Mouse (Mus musculus) hindbrain, postnatal 0 days (tissue): ENCODE measurements around the gene Myom3. TPM values are rescaled to one million over a fixed set of nuclear protein-coding genes. Genes with fewer than 3 reads are reported as not detected.
"Not testable (repeated sequence)": the region's sequence is repeated elsewhere in the genome, so short reads cannot be mapped to it uniquely, and the experiment has no call there.

Experiments used
- ATAC-seq: fragments of 200-750 bp; cut with Nextera tagmentation; 2 replicates; pipeline ENCODE4 v1.8.0; 2017; ENCODE audit warnings: mild to moderate bottlenecking, moderate TSS enrichment, moderate library complexity
- DNase-seq: peaks from one replicate; pipeline ENCODE4 v3.0.0-alpha.2; 2015; ENCODE audit warnings: low spot score
- H3K27ac ChIP-seq: fragments of 300-500 bp; sonication (generic); 2 replicates; pipeline ENCODE4 v1.5.1; 2014; ENCODE audit warnings: mild to moderate bottlenecking
- H3K27me3 ChIP-seq: fragments of 300-500 bp; sonication (generic); 2 replicates; pipeline ENCODE4 v1.6.1; 2014; ENCODE audit warnings: low read length, mixed read lengths; ENCODE audit not compliant: insufficient read depth
- H3K36me3 ChIP-seq: fragments of 300-500 bp; sonication (generic); 2 replicates; pipeline ENCODE4 v1.6.1; 2014; ENCODE audit warnings: low read length, mixed read lengths; ENCODE audit not compliant: insufficient read depth
- H3K4me1 ChIP-seq: fragments of 300-500 bp; sonication (generic); 2 replicates; pipeline ENCODE4 v1.6.1; 2014; ENCODE audit warnings: antibody characterized with exemption, low read length, mixed read lengths; ENCODE audit not compliant: insufficient read depth
- H3K4me2 ChIP-seq: fragments of 300-500 bp; sonication (generic); 2 replicates; pipeline ENCODE4 v1.6.1; 2014; ENCODE audit warnings: low read depth, mild to moderate bottlenecking, low read length, moderate library complexity, mixed read lengths
- H3K4me3 ChIP-seq: fragments of 300-500 bp; sonication (generic); 2 replicates; pipeline ENCODE4 v1.5.1; 2014; ENCODE audit warnings: low read length
- H3K9ac ChIP-seq: fragments of 300-500 bp; sonication (generic); replicated peaks from 2 replicates; pipeline ENCODE4 v1.6.1; 2014; ENCODE audit warnings: mild to moderate bottlenecking, low read length, moderate library complexity, mixed read lengths
- H3K9me3 ChIP-seq: fragments of 300-500 bp; sonication (generic); 2 replicates; pipeline ENCODE4 v1.6.1; 2016; ENCODE audit warnings: low read length, mixed read lengths
- CTCF ChIP-seq: IDR thresholded peaks from 2 replicates; pipeline ENCODE4 v1.5.1; 2016; ENCODE audit warnings: antibody characterized with exemption, control low read depth, low read depth
- WGBS: fragments of 180-500 bp; shearing (Covaris S2); extraction: QIAGEN DNeasy Blood & Tissue Kit; methylation state at CpG from one replicate; pipeline ENCODE4 v1.1.7; 2014; 5-methylcytosine and 5-hydroxymethylcytosine counted together
- polyA plus RNA-seq: library from polyadenylated mRNA; unstranded; fragments of >200 nt; fragmentation: Nextera tagmentation; extraction: Ambion mirVana; gene quantifications from 2 replicates; pipeline ENCODE4 v1.2.1, GENCODE M21; 2015
- total RNA-seq: library from RNA; depleted of rRNA; stranded (reverse); fragments of >200 nt; gene quantifications from 2 replicates; pipeline ENCODE4 v1.2.3, GENCODE M21; 2014; rRNA removed

Gene Myom3
- 0.58 and 2.0 TPM in 2 replicates for total RNA-seq
- 1.4 and 1.6 TPM in 2 replicates for polyA plus RNA-seq

GRCm38 (mm10) chr4:135759356-135759976, at the start of gene Myom3:
TSS of gene Myom3 (plus strand) at chr4:135759715.
- DNase-seq, result no peak
- Histone ChIP-seq H3K27me3 (no peaks in the 10 kb centered on the region), H3K4me3 (no peak within 1 kb of the TSS), H3K9ac (no peak within 1 kb of the TSS), H3K4me1 (no peaks in the 10 kb centered on the region), H3K9me3 (0 out of 2 replicates have a peak, but pooled peaks cover 2% of the 10 kb centered on the region), H3K36me3 (no peaks in the 10 kb centered on the region), H3K4me2 (no peak within 1 kb of the TSS), H3K27ac (no peak within 1 kb of the TSS)
- WGBS, result 54% methylated on average over 10 of the region's 10 CpGs
- no peak for ATAC-seq
- no peak for TF ChIP-seq CTCF

- no peaks in the 10 kb centered on the region for H3K4me1 ChIP-seq
- no peak overlapping the region for H3K27ac ChIP-seq
- H3K36me3 ChIP-seq, result no peaks in the 10 kb centered on the region
- H3K9me3 ChIP-seq, result no peaks in the 10 kb centered on the region
- no peak overlapping the region for H3K9ac ChIP-seq
- no peak overlapping the region for H3K4me3 ChIP-seq
- no peak for DNase-seq
- TF ChIP-seq CTCF, result no peak
- ATAC-seq, result no peak
- WGBS, result 90% methylated on average over 3 of the region's 3 CpGs
- H3K27me3 ChIP-seq, result no peaks in the 10 kb centered on the region
- no peak overlapping the region for H3K4me2 ChIP-seq
Observed at GRCm38 (mm10) chr4:135710392-135710791, 49.1 kb upstream of the Myom3 start.

DNA sequence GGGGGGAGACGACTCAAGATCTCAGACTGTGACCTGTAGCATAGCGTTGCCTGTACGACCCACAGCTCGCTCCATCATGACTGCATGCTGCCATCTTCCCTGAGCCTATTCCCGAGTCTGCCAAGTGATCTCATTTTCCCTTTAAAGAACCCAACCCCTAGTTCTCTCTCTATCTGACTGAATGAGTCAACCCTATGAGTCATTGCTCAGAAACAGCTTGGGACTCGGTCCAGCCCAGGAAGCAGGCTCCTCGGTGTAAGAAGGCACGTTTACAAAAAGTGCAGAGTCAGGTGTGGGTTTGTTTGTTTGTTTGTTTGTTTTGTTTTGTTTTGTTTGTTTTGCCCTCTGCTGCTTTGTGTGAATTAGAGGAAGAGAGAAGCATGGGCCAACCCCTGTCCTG, 44.7 kb upstream of the Myom3 start:
- ATAC-seq (no peak), DNase-seq (no peak)
- no peak overlapping the region for H3K4me2 ChIP-seq
- no peak overlapping the region for H3K27ac ChIP-seq
- WGBS, result 86% methylated on average over 8 of the region's 8 CpGs
- H3K4me3 ChIP-seq, result no peak overlapping the region
- no peak overlapping the region for H3K9ac ChIP-seq
- H3K27me3 ChIP-seq, result no peaks in the 10 kb centered on the region
- no peaks in the 10 kb centered on the region for H3K9me3 ChIP-seq
- TF ChIP-seq CTCF, result no peak
- H3K36me3 ChIP-seq, result no peaks in the 10 kb centered on the region
- no peaks in the 10 kb centered on the region for H3K4me1 ChIP-seq

- WGBS, result 93% methylated on average over 11 of the region's 11 CpGs
- not testable (repeated sequence) for H3K36me3 ChIP-seq, ATAC-seq, H3K4me3 ChIP-seq, DNase-seq, H3K27me3 ChIP-seq, H3K9ac ChIP-seq, H3K9me3 ChIP-seq, H3K27ac ChIP-seq, H3K4me2 ChIP-seq, H3K4me1 ChIP-seq
Observed at GRCm38 (mm10) chr4:135716438-135716837, 43.1 kb upstream of the Myom3 start.

GRCm38 (mm10) chr4:135722540-135723290, 36.8 kb upstream of the Myom3 start:
- TF ChIP-seq CTCF, result peak; percentile 20; the same call in 1 of the 2 replicates
- H3K9me3 ChIP-seq, result no peaks in the 10 kb centered on the region
- no peaks in the 10 kb centered on the region for H3K36me3 ChIP-seq
- 80% methylated on average over 17 of the region's 17 CpGs for WGBS
- H3K27ac ChIP-seq, result no peak overlapping the region
- H3K4me2 ChIP-seq, result no peak overlapping the region
- DNase-seq, result peak; percentile 16
- H3K4me3 ChIP-seq, result no peak overlapping the region
- no peaks in the 10 kb centered on the region for H3K4me1 ChIP-seq
- H3K9ac ChIP-seq, result no peak overlapping the region
- no peaks in the 10 kb centered on the region for H3K27me3 ChIP-seq
- ATAC-seq, result no peak

DNA sequence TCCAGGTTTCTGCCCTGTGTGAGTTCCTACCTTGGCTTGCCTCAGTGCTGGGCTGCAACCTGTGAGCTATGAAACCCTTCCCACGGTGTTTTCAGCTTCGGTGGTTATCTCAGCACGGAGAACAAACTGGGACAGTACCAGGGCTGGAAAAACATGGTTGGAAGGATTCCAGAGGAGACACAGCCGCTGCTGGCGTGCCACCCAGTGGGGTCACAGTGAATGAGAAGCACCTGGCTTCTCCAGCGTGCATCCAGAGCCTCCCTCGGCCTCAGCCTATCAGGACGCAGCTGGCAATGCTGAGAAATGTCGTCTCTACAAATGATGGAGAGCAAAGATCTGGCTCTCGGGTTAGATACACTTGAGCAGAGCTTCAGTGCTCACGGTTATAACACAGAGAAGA, 33.1 kb upstream of the Myom3 start:
- no peak overlapping the region for H3K4me3 ChIP-seq
- DNase-seq, result peak; percentile 30
- H3K4me1 ChIP-seq, result no peaks in the 10 kb centered on the region
- no peak for ATAC-seq
- H3K9ac ChIP-seq, result no peak overlapping the region
- WGBS, result 53% methylated on average over 11 of the region's 11 CpGs
- H3K4me2 ChIP-seq, result no peak overlapping the region
- no peak overlapping the region for H3K27ac ChIP-seq
- H3K27me3 ChIP-seq, result no peaks in the 10 kb centered on the region
- TF ChIP-seq CTCF, result no peak
- no peaks in the 10 kb centered on the region for H3K36me3 ChIP-seq
- H3K9me3 ChIP-seq, result no peaks in the 10 kb centered on the region

DNA sequence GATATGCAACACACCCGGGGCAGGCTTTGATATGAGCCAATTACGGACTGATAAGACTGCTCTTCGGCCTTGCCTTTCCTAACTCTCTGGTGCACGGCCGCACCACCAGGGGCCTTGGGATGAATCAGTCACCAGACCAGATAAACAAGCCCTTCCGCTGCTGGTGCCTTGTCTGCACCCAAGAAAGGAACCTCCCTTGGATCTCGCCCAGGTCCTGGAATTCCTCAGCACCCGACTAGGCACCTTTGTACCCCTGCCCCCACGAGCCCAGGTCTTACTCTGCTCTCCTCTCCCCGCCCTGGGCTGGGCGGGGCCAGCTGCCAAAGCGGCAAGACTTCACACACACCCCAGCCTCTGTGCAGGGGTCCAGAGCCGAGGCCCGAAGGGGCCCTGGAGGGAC, 31.7 kb upstream of the Myom3 start, which contains the start of gene Il22ra1:
TSS of gene Il22ra1 (plus strand) at position 356 of the 400 bp plus-strand sequence.
- H3K27me3 ChIP-seq, result no peaks in the 10 kb centered on the region
- H3K4me3 ChIP-seq, result no peak within 1 kb of the TSS
- no peak within 1 kb of the TSS for H3K9ac ChIP-seq
- H3K4me2 ChIP-seq, result no peak within 1 kb of the TSS
- H3K27ac ChIP-seq, result no peak within 1 kb of the TSS
- no peak for TF ChIP-seq CTCF
- no peaks in the 10 kb centered on the region for H3K36me3 ChIP-seq
- WGBS, result 71% methylated on average over 14 of the region's 14 CpGs
- H3K4me1 ChIP-seq, result no peaks in the 10 kb centered on the region
- ATAC-seq, result no peak
- DNase-seq, result no peak
- no peaks in the 10 kb centered on the region for H3K9me3 ChIP-seq
